Mouse (Mus musculus): ENCODE measurements at regions not wholly inside any gene's neighbourhood (a gene's known extent, or its start where the extent isn't known, plus 50 kb on each side); places are given as distances from the start of the nearest gene placed in this dataset.

- no peak for DNase-seq
Measured at GRCm38 (mm10) chr1:147273324-147273723, 778.8 kb downstream of the Brinp3 start.

- DNase-seq: no peak
Measured at GRCm38 (mm10) chr1:147291119-147291518, 796.6 kb downstream of the Brinp3 start.

GRCm38 (mm10) chr1:147309246-147309645 is 814.7 kb downstream of the Brinp3 start:
- DNase-seq: no peak

- DNase-seq: peak; percentile 79
Measured at GRCm38 (mm10) chr1:147343276-147343953, 848.9 kb downstream of the Brinp3 start.

GRCm38 (mm10) chr1:147344027-147344426 is 849.5 kb downstream of the Brinp3 start:
- DNase-seq: no peak
